Mouse (Mus musculus) granulocyte monocyte progenitor cell, adult 5-6 weeks (primary cell): ENCODE data around the gene Pde5a. TPM values are rescaled to one million over a fixed set of nuclear protein-coding genes. Genes with fewer than 3 reads are reported as not detected.
A peak's percentile ranks its signal among the peaks of the same experiment; 100 is the strongest.

Source experiments
- ATAC-seq: replicated peaks from 2 replicates; pipeline ENCODE4 v1.8.0; 2016; ENCODE audit warnings: mild to moderate bottlenecking, moderate TSS enrichment, inconsistent platforms; ENCODE audit not compliant: poor library complexity, severe bottlenecking
- total RNA-seq, 2 experiments: library from RNA; stranded (forward) in 1 of 2; stranded (reverse) in 1 of 2; fragments of 200-712, 200-1000 nt in 1 of 2; fragments of >200 nt in 1 of 2; fragmentation: Nextera tagmentation in 1 of 2; gene quantifications; 2 replicates each; pipeline ENCODE4 v1.2.3; 2014 to 2017

Pde5a gene
- total RNA-seq (2014; fragmentation: Nextera tagmentation): 0.95 and 1.4 TPM in 2 replicates
- 1.2 and 1.3 TPM in 2 replicates for total RNA-seq (2017)

DNA sequence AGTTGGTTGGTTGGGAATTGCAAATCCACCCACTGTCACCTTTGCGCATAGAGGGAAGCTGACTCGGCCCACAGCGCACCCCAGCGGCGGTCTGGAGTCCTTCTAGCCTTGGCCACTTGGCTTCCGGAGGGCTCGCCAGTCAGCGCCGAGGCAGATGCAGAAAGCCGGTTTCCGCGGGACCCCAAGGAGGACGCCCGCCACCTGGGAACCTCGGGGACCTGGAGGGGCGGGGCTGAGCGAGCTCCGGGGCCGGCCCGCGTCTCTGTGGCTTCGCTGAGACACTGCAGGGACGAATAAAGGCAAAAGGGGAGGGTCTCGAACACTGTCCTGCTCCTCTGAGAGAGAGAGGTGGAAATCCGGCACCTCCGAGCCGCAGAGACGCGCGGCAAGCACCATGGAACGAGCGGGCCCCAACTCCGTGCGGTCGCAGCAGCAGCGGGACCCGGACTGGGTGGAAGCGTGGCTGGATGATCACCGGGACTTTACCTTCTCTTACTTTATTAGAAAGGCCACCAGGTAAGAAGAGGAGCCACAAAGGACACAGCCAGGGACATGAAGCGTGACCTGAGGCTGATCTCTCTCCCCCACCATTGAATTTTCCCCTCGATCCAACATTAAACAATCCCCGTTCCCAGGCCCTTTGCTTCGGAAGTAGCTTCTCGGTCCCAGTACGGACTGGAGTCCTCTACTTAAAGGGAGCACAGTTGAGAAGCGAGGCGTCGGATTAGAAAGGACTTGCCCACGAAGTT, at the start of gene Pde5a:
Pde5a (plus strand) TSS at position 96 of the 749 bp plus-strand sequence.
- peak; percentile 81 for ATAC-seq

DNA sequence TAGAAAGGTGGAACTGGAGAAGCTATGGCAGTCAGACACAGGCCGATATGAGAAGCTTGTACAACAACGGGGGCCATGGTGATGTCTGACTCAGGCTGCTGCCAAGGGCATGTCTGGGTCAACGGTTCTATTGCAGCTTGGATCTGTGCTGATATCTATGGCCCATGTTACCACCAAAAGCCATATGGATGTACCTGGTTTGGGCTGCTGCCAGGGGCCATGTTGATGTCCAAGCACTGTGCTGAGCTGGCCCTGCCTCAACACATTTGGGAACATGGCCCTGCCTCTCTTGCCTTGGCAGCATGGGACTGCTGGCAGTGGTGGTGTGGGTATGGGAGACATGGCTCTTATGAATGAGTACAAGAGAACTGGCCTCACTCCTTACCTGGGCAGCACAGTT, 47.9 kb upstream of the Pde5a start:
- no peak for ATAC-seq

DNA sequence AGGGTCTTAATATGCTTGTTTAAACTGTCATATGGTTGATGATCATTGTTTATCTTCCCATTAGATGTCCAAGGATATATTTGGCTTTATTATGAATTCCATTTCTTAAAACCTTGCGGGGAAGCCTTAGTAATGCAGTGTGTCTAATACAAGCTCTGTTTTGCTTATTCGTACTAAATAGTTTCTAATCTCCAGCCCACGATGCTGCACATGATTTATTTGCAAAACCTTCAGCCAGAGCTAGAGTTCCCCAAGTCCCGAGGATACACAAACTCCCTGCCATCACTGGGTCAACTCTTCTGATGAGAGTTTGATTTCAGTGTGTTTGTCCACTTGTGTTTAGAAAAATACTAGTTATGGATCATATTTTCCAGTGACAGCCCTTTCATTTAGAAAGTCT, 46.4 kb upstream of the Pde5a start:
- ATAC-seq: no peak

DNA sequence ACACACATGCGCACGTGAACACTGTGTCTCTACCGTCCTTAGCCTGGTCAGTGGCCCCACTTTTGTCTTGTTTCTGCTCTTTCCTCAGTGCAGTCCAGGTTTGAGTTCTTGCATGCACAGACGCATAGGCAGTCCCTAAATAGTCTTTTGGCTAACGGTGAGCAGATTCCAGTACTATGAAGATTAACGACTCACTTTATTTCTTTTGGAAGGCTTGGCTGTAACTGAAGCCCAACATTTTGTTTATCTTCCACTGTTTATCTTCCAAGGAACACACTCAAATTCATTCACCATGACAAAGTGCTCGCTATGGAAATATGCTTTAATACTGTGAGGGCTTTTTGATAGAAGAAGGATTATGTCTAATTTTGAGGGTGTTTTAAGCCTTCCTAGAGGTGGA, 43.9 kb upstream of the Pde5a start:
- ATAC-seq: no peak

DNA sequence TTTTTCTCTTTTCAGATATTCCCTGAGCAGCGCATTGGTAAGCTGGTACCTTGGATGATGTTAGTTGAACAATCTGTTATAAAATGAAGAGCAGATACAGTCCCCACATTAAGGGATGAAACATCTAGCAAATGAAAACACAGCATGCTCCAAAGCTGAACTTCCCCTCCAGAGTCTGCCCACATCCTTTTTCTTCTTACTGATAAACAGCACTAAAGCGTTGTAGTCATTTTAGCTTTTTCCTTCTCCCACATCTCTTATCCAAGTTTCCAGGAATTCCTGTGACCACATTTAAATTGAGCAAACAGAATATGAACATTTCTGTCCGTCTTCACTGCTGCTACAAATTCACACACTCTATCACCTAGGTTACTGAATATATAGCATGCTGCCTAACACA, 35.7 kb upstream of the Pde5a start:
- ATAC-seq: no peak

DNA sequence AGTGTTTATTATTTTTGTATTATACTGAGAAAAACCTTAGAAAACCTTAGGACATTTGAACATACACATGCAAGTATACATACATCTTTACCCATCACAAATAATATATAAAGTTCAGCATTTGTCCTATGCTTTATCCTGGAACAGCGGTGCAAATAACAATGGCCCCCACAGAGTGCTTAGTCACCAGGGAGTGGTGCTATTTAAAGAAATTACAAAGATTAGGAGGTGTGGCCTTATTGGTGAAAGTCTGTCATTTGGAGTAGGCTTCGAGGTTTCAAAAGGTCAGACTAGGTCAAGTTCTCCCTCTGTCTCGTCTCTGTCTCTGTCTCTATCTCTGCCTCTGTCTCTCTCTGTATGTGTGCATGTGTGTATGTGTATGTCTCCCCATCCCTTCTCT, 32.9 kb upstream of the Pde5a start:
- no peak for ATAC-seq

DNA sequence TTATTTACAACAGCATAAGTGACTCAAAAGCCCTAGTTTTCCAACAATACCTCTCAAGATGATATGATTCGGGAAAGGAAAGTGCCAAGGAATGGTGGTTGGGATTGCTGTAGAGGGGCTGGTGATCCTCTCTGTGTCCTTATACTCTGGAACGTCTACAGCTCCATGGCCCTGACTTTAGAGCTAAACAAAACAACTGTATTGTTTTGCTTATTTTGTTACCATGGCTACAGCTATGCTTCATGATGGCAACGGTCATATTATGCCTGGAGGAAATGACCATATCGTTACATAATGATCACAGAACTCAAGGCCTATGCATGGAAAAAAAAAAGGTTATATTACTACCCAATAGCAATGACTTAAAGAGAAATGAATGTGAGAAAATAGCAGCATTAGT, 32.1 kb upstream of the Pde5a start:
- no peak for ATAC-seq

DNA sequence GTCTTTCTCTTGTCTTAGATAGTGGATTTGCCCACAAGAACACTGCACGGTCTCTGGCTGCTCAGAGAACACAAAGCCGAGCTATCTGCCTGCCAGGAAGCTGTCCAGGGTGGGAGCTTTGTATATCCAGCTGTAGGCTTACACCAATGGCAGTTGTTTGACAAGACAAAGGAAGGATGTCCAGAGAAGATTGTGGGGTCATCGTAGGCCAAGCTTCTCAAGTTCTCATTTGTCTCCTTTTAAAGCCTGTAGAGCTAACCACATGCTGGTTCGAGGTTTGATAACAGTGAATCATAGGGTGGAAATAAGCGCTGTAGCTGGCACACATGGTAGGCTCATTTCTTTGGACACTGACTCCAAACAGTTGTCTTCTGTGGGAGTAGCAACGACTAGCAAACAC, 24.5 kb upstream of the Pde5a start:
- ATAC-seq: no peak

DNA sequence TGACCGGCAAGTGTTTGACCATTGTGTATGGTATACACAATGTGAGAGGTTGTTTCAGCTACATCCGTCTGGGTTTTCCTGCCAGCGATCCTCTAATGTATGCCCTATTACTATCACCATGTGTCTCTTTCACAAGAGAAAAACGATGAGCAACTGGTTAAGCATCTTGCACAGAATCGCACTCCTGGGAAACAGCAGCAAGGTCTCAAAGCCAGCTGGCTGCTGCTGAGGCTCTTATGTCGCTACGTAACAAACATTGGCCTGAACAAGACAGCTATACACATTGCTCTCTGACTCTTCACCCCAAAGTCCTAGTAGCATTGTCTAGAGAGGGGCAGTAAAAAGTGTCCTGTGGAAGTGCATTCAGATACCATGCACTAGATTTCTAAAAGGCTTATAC, 23.5 kb upstream of the Pde5a start:
- ATAC-seq: no peak

DNA sequence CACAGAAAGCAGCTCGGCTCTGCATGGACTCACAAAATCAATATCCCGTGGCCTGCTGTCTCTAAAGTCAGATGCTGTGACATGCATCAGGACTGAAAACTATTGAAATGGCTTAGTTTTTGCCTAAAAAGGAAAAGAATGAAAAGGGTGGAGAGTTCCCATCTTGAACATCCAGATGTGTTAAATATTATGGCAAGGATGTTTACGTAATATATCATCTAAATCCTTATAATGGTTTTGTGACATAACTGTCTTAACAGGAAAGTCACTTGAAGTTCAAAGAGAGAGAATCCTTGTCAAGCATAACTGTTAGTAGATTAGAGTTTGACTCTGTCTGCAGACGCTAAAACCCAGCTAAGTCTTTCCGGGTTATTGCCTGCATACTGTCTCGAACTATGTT, 20.3 kb upstream of the Pde5a start:
- no peak for ATAC-seq

DNA sequence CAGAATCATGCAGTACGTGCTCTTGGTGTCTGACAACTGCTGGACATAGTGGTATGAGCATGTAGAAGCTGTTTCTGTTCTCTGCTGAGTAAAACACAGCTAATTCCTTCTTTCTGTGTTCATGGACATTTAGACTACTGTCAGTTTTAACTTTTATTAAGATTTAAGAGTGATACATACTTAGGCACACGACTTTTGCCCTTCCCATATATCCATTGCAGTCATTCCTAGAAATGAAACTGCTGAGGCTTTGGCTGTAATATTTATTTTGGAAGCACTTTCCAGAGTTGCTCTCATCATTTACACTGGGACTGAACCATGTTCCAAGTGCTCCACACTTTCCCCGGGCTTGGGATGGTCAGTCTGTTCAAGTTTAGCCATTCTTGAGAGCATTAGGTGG, 18.6 kb upstream of the Pde5a start:
- no peak for ATAC-seq

DNA sequence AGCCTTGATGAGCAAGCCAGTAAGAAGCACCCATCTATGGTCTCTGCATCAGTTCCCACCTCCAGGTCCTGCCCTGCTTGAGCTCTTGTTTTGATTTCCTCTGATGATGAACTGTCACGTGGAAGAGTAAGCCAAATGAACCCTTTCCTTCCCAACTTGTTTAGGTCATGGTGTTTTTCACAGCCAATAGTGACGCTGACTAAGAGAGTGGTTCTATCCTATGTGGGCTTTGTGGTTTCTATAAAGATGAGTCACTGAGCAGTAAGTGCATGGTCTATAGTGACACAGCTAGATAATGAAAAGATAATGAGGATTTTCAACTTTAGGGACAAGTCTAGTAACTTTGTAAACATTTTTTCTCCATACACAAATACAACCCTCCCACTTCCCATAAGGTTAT, 10.1 kb upstream of the Pde5a start:
- no peak for ATAC-seq

DNA sequence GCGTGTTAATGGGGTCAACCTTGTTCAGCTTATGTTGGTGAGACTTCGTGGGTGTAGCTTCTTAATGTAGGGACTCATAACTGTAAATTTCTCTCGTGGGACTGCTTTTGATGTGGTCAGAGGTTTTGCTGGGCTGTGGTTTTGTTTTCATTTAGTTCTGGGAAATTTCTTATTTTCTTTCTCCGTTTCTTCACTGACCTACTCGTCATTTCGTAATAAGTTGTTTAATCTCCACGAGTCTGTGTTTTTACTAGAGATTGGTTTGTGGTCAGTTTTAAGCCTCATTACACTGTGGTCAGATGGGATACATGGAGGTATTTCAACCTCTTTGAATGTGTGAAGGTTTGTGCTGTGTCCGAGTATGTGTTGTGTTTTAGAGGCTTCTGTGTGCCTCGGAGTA, 7.2 kb upstream of the Pde5a start:
- peak; percentile 80 for ATAC-seq

DNA sequence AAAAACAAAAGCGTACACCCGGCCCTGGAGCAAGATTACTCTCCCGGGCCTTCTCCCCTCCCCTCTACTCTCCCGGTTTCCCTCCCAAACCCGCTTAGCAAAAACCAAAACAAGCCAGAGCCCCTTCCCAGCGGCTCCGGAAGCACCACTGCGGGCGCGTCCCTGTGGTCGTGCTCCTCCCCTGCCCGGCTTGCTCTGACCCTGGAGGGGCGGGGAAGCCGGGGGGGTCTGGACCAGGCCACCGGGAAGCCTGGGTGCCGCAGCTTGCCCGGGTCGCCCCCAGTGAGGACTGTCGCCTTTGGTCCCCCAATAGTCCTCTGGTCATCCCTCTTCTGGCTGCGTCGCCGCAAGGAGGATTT, 833 bp downstream of the Pde5a start:
- peak; percentile 21 for ATAC-seq

DNA sequence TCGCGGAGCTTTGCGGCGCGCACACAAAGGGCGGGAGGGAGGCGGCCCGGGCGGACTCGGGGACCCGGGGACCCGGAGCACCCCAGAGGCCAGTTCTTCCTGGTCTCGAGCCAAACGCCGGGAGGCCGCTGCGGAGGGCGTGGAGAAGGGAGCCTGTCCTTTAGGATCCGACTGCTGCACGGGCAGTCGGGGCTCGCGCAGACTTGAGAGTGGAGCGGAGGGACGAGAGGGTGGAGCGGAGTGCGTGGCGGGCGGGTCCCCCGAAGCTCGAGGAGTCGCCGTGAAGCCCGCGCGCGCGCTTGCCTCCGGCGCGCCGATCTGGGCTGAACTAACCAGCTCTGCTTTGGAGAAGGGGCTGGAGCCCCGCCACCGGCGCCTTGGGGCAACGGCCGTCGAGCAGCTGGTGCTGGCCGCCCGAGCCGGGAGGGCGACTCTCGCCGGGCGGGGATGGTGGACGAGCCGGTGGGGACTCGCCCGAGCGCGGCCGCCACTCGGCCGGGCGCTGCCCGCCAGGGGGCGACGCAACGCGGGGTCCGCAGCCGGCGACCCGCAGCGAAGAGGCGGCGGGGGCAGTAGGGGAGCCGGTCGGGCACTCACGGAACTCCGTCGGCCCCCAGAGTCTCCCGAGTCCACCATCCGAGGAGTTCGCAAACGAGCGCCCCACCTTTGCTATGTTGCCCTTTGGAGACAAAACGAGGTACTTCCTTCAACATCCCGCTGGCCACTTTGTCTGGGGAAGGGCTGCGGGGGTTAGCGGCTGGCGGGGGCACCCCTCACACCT, 1.4 kb downstream of the Pde5a start:
- peak; percentile 69 for ATAC-seq

DNA sequence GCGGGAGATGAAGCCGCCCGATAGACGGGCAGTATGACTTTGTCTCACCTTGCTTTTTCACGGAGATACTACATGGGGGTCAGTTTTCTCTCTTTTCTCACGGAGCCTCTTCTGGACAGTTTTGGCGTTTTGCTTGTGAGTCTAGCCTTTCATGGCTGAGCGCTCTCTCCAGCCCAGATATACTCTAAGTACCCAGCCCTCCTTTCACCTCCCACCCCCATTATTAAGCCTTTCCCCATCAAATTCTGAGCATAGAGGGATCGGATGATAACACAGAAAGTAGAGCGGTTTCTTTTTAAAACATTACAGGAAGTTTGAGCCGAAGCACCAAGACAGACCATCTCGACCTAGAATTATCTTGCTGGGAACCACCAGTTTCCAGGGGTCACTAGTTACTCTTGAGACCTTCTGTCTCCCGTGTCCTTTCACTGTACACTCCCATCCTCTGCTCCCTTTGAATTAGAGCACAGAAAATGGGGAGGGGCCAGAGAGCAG, 2.0 kb downstream of the Pde5a start:
- no peak for ATAC-seq

DNA sequence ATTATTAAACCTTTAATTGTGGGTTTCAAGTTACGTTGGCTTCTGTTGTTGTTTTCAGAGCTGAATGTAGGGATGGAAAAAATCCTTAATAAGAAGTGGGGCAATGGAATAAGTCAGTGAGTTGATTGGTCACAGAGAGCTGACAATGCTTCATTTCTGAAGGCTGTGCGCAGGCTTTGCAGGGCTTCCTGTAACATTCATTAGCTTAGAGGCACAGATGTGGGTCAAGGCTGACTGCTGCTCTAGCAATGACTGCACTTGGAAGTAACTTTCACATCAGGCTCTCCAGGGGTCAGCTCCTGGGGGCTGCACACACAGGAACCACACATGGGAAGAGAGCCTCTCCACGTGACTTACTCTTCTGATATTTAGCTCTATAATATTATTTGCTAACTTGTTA, 5.1 kb downstream of the Pde5a start:
- no peak for ATAC-seq

DNA sequence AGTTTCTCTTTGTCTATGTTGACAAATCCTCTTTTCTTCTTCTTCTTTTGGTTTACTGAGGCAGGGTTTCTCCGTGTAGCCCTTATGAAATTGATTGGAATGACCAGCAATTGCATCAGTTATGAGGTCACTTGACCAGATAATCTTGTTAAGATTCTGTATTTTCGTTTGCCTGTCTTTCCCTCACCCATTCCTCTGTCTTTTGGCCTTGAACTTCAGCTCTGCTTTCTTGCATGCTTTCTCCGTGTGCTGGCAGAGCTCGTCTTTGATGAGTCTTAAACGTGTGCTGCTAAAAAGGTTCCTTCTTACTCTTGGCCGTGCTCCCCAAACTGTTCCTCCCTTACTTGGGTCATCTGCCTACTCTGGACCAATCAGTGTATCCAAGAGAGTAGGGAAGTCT, 5.6 kb downstream of the Pde5a start:
- no peak for ATAC-seq

DNA sequence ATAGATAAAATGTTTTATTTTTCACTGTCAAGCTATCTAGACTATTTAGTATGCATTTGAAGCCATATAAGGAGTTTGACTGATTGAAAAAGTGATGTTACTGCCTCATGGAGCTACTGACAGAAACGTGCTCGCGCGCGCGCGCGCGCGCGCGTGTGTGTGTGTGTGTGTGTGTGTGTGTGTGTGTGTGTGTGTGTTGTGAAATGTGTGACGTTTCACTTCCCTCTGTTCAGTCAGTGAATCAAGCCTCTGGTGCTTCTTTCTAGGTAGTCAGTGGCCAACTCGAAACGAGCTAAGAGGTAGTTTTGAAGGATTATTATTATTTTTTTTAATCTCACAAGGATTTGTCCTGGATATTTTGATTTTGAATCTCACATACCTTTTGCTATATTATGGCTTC, 10.7 kb downstream of the Pde5a start:
- peak; percentile 61 for ATAC-seq

DNA sequence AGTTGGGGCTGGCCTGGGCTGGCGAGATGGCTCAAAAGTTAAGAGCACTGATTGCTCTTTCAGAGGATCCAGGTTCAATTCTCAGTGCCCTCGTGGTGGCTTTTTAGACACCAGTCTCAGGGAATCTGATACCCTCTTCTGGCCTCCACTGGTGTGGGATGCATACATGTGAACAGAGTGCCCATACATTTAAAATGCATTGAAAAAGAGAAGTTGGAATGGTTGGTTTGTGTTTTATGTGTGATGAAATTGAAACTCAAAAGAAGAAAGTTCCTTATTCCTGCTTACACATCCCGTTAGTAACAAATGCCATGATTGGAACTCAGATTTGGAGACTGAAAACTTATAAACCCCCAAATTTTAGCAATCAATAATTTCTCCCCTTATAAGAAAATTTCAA, 15.5 kb downstream of the Pde5a start:
- ATAC-seq: peak; percentile 78

DNA sequence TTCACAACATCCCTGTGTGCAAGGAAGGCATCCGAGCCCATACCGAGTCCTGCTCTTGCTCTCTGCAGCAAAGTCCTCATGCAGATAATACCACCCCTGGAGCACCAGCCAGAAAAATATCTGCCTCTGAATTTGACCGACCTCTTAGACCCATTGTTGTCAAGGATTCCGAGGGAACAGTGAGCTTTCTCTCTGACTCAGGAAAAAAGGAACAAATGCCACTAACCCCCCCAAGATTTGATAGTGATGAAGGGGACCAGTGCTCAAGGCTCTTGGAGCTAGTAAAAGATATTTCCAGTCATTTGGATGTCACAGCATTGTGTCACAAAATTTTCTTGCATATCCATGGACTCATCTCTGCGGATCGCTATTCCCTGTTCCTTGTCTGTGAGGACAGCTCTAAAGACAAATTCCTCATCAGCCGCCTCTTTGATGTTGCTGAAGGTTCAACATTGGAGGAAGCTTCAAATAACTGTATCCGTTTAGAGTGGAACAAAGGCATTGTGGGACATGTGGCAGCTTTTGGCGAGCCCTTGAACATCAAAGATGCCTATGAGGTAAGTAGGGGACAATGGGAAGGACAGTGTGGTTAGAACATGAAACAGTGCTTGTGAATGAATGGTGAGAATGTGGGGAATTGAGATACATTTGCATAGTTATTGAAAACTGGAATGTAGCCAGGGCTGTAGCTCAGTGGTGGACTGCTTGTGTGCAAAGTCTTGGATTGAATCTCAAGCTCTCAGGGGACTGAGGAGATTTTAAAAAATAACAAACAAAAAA, 19.4 kb downstream of the Pde5a start:
- ATAC-seq: no peak
